Mouse (Mus musculus) small intestine, adult 2 months (tissue): ENCODE measurements around the gene Kcnd2.

ENCODE experiments used
- CTCF ChIP-seq: fragments of 200-500 bp; IDR thresholded peaks from 2 replicates; pipeline ENCODE4 v1.5.1; 2012; ENCODE audit warnings: low read depth, mild to moderate bottlenecking, control low read depth, inconsistent platforms, low read length, moderate library complexity, mixed read lengths; ENCODE audit not compliant: insufficient replicate concordance, insufficient read length; ENCODE audit errors: extremely low read depth
- POLR2A ChIP-seq: fragments of 200-500 bp; IDR thresholded peaks from 2 replicates; pipeline ENCODE4 v1.6.1; 2012; ENCODE audit warnings: low read depth, mild to moderate bottlenecking, control low read depth, inconsistent platforms, low read length, moderate library complexity

- TF ChIP-seq CTCF = no peak
- TF ChIP-seq POLR2A = no peak
Measured at GRCm38 (mm10) chr6:21510621-21511239, 295.4 kb downstream of the Kcnd2 start.
